Mouse (Mus musculus) thymus, postnatal 25 days (tissue): ENCODE data around the gene B230307C23Rik.
A peak's percentile ranks its signal among the peaks of the same experiment; 100 is the strongest.
"Not testable (repeated sequence)": the region's sequence is repeated elsewhere in the genome, so short reads cannot be mapped to it uniquely, and the experiment has no call there.

ENCODE experiments used
- DNase-seq: peaks from one replicate; pipeline ENCODE4 v3.0.0; 2022

B230307C23Rik gene

DNA sequence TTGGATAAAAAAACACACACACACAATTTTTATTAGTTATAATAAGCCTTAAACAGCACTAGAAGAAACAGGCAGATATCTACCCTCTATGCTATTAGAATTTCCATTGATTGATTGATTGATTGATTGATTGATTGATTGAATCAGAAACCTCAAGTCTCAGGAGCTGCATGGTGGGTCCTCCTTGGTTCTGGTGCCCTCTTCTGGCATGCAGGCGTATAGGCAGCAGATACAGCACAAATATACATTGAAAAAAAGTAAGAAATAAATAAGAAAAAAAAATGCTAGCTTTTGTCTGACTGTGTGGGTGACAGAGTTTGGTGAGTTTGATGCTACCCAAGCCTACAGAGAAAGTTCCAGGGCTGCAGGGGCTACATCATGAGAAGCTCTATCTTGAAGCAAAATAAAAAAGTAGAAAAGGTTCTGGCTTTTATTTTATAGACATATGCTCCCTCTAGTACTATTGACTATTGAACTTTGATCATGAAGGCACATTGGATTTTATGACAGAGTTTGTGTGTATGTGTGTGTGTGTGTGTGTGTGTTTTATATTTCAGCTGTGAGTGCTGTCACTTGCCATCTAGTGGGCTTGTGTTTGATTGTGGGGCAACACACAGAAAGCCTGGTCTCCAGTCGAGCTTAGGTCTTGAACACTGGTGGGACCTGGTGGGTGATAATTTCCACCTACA, 25.7 kb downstream of the B230307C23Rik start:
- DNase-seq, result no peak

DNA sequence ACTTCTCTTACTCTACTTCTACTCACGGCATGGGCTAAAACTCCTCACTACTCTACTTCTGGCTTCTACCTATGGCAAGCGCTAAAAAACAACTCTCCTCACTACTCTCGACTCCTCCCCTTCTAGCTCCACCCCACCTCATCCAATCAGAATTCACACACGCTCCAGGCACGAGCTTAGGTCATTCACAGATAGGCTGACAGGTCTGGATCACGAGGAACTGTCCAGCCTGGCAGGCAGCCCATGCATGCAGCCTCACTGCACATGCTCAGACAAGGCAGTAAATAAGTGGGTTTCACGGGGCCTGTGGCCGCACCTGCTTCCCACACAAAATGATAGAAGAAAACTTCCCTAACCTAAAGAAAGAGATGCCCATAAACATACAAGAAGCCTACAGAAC, 29.1 kb downstream of the B230307C23Rik start:
- DNase-seq, result not testable (repeated sequence)

DNA sequence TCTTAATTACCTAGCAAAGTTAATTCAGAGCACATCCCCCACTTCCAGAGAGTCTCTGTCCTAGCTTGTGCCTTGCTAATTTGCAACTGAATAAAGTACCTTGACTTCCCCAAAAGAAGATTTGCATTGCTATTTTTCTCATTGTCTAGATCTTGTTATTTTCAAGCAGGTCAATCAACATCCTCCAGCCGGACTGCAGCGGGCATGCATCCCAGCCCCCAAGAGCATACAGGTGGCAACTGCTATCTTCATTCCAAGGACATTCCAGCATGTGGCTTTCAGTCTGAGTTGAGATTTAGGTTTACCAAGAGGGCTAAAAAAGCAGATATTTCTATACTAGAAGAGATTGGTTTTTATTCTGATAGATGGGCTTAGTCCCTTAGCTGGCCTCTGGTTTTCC, 37.9 kb downstream of the B230307C23Rik start:
- not testable (repeated sequence) for DNase-seq

DNA sequence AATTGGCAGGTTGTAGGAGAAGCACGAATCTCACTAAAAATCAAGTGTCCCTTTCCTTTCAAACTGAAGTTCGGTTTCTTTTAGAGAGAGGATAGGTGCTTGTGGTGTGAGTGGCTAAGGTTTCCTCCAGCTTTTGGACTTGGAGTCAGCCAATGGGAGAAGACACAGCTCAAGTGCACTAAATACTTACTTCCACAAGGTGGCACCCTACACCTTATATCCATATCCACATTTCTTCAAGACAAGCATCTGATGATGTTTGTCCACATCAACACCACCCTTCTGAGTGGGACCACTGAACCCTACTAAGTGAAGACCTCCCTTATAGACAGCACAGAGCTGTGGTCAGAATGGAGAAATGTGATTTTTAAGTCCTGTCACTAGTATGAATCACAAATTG, 44.6 kb downstream of the B230307C23Rik start:
- DNase-seq, result peak; percentile 11

DNA sequence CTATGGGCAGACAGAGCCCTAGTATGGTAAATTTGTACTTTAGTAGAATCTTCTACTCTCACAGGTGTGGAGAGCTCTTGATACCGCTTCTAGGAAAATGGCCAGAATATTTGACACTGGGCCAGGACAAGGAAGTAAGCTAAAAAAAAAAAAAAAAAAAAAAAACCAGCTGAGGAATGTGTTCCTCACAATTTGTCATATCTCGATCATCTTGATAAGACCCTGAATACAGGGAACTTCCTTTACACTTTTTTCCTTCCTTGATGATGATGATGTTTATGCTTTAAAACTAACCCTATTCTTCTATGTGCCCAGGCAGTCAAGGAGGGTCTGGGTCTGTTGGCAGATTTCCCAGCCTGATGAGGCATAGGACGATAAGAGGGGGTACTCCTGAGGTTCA, 82.3 kb downstream of the B230307C23Rik start:
- DNase-seq, result not testable (repeated sequence)

DNA sequence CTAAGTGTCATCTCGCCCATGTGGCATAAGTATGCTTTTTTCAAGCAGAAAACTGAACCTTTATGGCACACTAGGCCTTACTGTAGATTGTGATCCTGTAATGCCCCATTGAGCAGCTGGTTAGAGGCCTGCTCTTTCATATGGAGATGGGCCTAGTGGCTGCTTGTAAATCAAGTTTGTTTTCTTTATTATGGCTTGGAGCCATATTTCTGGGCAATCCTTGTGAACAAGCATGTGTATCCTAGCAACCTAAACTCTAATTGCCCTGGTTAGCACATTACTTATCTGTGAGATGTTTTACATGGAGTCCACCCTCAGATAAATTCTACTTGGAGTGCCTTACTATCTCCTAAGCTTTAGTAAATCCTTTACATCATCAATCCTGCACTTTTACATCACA, 84.0 kb downstream of the B230307C23Rik start:
- not testable (repeated sequence) for DNase-seq
